Mouse (Mus musculus): ENCODE data around the gene Grin2a. TPM values are rescaled to one million over a fixed set of nuclear protein-coding genes. Genes with fewer than 3 reads are reported as not detected.

Gene Grin2a
- polyA plus RNA-seq, 1 experiment: not detected

DNA sequence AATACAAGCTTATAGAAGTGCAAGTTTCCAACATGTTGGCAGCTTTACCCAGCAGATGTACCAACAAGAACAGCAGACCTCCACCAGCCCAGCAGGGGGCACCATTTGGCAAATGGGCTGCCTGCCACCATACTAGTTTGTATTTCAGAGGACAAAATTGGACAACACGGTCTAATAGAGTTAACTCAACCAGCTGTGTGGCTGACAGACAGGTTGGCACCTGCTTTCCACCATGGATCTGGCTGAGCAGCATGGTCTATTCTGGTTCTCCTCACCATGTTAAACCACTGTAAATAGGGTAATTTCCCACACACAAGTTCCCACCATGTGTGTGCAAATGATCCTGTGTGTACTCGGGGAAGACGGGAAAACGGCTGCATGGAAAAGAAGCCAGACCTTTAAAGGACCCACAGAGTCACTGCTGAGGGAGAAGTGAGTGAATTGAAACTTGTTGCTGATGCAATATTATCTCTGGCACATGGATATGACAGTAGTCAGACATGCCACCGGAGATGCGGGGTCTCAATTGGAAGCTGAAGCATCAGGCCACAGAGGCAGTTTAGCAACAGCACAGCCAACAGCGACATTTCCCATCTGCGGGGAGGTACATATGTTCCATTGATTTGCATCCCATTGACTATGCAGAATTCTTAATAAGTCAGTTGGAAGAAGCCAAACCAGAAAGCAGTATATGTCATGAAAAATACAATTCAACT, 259.8 kb downstream of the Grin2a start:
- no peak for TF ChIP-seq CTCF (IDR thresholded peaks at IDR 0.05; ENCODE audit: insufficient read depth, low read depth, low read length)
- no peak for TF ChIP-seq POLR2A (IDR thresholded peaks at IDR 0.05; ENCODE audit: insufficient read depth, low read depth, low read length)
- Histone ChIP-seq H3K4me1 (ENCODE audit: control insufficient read depth, insufficient read depth, low read length) (peaks cover 11% of the 10 kb centered on the region), H3K4me3 (ENCODE audit: insufficient read depth, low read depth, low read length) (no peak overlapping the region), H3K27ac (ENCODE audit: insufficient read depth, low read depth, low read length) (no peak overlapping the region)
- WGBS: 74% methylated on average over 8 of the region's 8 CpGs

- no peaks in the 10 kb centered on the region for H3K4me1 ChIP-seq (ENCODE audit: control insufficient read depth, insufficient read depth, low read length)
- TF ChIP-seq POLR2A (IDR thresholded peaks at IDR 0.05; ENCODE audit: insufficient read depth, low read depth, low read length): no peak
- no peak for TF ChIP-seq CTCF (IDR thresholded peaks at IDR 0.05; ENCODE audit: insufficient read depth, low read depth, low read length)
- 94% methylated on average over 5 of the region's 5 CpGs for WGBS
- no peak overlapping the region for H3K27ac ChIP-seq (ENCODE audit: insufficient read depth, low read depth, low read length)
- H3K4me3 ChIP-seq (ENCODE audit: insufficient read depth, low read depth, low read length): no peak overlapping the region
Measured at GRCm38 (mm10) chr16:9727603-9728002, 267.8 kb downstream of the Grin2a start.

- Histone ChIP-seq H3K27ac (ENCODE audit: insufficient read depth, low read depth, low read length) (no peak overlapping the region), H3K4me1 (ENCODE audit: control insufficient read depth, insufficient read depth, low read length) (no peaks in the 10 kb centered on the region), H3K4me3 (ENCODE audit: insufficient read depth, low read depth, low read length) (no peak overlapping the region)
- 84% methylated on average over 7 of the region's 7 CpGs for WGBS
- TF ChIP-seq CTCF (IDR thresholded peaks at IDR 0.05; ENCODE audit: insufficient read depth, low read depth, low read length) (no peak), POLR2A (IDR thresholded peaks at IDR 0.05; ENCODE audit: insufficient read depth, low read depth, low read length) (no peak)
Measured at GRCm38 (mm10) chr16:9725578-9726113, 269.7 kb downstream of the Grin2a start.

DNA sequence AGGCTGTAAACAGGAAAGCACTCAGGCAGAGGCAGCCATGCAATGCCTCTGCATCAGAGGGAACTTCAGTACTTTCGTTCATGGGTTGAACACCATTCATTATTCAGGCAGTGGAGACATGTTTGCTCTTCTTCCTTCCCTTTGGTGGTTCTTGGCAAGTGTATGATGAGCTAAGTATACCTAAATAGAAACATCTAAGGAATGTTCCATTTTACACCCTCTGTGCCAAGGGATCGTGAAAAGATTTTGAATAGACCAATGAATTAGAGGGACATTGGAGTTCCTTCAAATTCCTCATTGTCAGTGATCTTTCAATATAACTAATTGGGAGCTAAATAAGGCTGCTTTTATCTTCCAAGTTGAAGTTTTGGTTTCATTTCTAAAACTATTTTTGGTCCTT, 284.0 kb downstream of the Grin2a start:
- WGBS: 60% methylated on average over 2 of the region's 2 CpGs

DNA sequence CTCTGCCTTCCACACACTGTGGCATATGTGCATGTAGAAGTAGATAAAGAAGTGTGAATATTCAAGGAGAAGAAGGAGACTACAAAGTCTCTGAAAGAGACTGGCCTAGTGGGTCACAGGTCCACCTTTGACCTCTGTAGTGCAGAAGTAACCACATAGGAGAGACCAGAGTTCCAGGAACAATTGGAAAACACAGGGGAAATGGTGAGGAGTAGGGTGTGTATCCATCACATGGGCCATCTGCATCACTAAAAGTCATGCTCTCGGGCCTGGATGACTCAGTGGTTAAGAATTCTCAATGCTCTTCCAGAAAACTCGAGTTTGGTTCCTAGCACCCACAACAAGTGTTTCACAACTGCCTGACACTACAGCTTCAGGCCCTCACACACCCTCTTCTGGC, 285.4 kb downstream of the Grin2a start:
- Histone ChIP-seq H3K27ac (ENCODE audit: insufficient read depth, low read depth, low read length) (no peak overlapping the region), H3K4me1 (ENCODE audit: control insufficient read depth, insufficient read depth, low read length) (no peaks in the 10 kb centered on the region), H3K4me3 (ENCODE audit: insufficient read depth, low read depth, low read length) (no peak overlapping the region)
- 61% methylated on average over 2 of the region's 2 CpGs for WGBS
- TF ChIP-seq CTCF (IDR thresholded peaks at IDR 0.05; ENCODE audit: insufficient read depth, low read depth, low read length) (no peak), POLR2A (IDR thresholded peaks at IDR 0.05; ENCODE audit: insufficient read depth, low read depth, low read length) (no peak)

More for the DNA sequence above, 284.0 kb downstream of the Grin2a start:
- no peaks in the 10 kb centered on the region for H3K4me1 ChIP-seq (ENCODE audit: control insufficient read depth, insufficient read depth, low read length)
- H3K4me3 ChIP-seq (ENCODE audit: insufficient read depth, low read depth, low read length): no peak overlapping the region
- no peak overlapping the region for H3K27ac ChIP-seq (ENCODE audit: insufficient read depth, low read depth, low read length)
- no peak for TF ChIP-seq CTCF (IDR thresholded peaks at IDR 0.05; ENCODE audit: insufficient read depth, low read depth, low read length)
- no peak for TF ChIP-seq POLR2A (IDR thresholded peaks at IDR 0.05; ENCODE audit: insufficient read depth, low read depth, low read length)

DNA sequence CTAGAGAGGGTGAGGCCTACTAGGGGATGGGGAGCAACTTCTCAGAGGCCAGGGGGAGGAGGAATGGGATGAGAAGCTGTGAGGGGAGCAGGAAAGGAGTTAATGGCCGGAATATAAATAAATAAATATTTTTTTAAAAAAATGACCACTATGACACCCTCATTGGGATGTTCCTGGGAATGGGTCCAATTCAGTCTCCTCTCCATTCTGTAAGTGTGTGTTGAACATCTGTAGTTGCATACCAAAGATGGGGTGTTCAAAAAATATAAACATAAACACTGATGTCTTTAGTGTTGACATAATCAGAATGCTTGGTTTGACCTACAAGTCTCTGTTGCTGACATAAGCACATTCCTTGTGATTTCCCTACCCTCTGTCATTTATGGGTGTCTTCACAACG, 298.2 kb downstream of the Grin2a start:
- Histone ChIP-seq H3K27ac (ENCODE audit: insufficient read depth, low read depth, low read length) (no peak overlapping the region), H3K4me3 (ENCODE audit: insufficient read depth, low read depth, low read length) (no peak overlapping the region), H3K4me1 (ENCODE audit: control insufficient read depth, insufficient read depth, low read length) (no peaks in the 10 kb centered on the region)
- TF ChIP-seq POLR2A (IDR thresholded peaks at IDR 0.05; ENCODE audit: insufficient read depth, low read depth, low read length) (no peak), CTCF (IDR thresholded peaks at IDR 0.05; ENCODE audit: insufficient read depth, low read depth, low read length) (no peak)
- 90% methylated on average over 2 of the region's 2 CpGs for WGBS

GRCm38 (mm10) chr16:9694081-9694480, 301.3 kb downstream of the Grin2a start:
- no peak overlapping the region for H3K4me3 ChIP-seq (ENCODE audit: insufficient read depth, low read depth, low read length)
- no peak overlapping the region for H3K27ac ChIP-seq (ENCODE audit: insufficient read depth, low read depth, low read length)
- no peaks in the 10 kb centered on the region for H3K4me1 ChIP-seq (ENCODE audit: control insufficient read depth, insufficient read depth, low read length)
- WGBS: 73% methylated on average over 4 of the region's 4 CpGs
- TF ChIP-seq CTCF (IDR thresholded peaks at IDR 0.05; ENCODE audit: insufficient read depth, low read depth, low read length) (no peak), POLR2A (IDR thresholded peaks at IDR 0.05; ENCODE audit: insufficient read depth, low read depth, low read length) (no peak)

- Histone ChIP-seq H3K27ac (ENCODE audit: insufficient read depth, low read depth, low read length) (no peak overlapping the region), H3K4me3 (ENCODE audit: insufficient read depth, low read depth, low read length) (no peak overlapping the region), H3K4me1 (ENCODE audit: control insufficient read depth, insufficient read depth, low read length) (no peaks in the 10 kb centered on the region)
- WGBS: 69% methylated on average over 1 of the region's 1 CpGs
- TF ChIP-seq CTCF (IDR thresholded peaks at IDR 0.05; ENCODE audit: insufficient read depth, low read depth, low read length): no peak
Measured at GRCm38 (mm10) chr16:9688523-9689140, 306.7 kb downstream of the Grin2a start.

DNA sequence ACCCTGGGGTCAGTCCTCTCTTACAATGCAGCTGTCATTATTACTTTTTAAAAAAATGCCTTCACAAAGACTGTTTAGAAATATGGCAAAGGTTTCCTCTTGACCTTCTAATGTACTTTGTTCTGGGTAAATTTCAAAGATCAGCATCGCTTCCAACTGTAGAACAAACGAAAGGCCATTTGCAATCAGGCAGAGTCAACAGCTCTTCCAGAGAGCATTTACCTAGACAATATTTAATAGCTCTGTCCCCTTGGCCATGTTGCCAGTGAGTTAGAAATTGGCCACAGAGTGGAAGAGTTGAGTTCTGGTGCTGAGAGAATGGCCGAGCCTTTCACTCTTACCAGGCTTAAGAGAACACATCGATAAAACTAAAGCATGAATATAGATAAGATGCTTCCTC, 314.8 kb downstream of the Grin2a start:
- Histone ChIP-seq H3K4me1 (ENCODE audit: control insufficient read depth, insufficient read depth, low read length) (no peaks in the 10 kb centered on the region; the same call in 1 of the 2 replicates), H3K4me3 (ENCODE audit: insufficient read depth, low read depth, low read length) (no peak overlapping the region), H3K27ac (ENCODE audit: insufficient read depth, low read depth, low read length) (no peak overlapping the region)
- TF ChIP-seq CTCF (IDR thresholded peaks at IDR 0.05; ENCODE audit: insufficient read depth, low read depth, low read length) (no peak), POLR2A (IDR thresholded peaks at IDR 0.05; ENCODE audit: insufficient read depth, low read depth, low read length) (no peak)
- WGBS: 79% methylated on average over 4 of the region's 4 CpGs

Data from olfactory bulb, adult 2 months (tissue).